ENCODE assay signal across 31 mouse cellular contexts in genomic region chr16:60232982-60233381, GRCm38 (mm10).
DNase-seq lines count a peak whose midpoint lies in the region; ATAC-seq and TF ChIP-seq lines count a peak whose summit lies in the region.
"Had no signal": no experiment of that assay in that cellular context is flagged by ENCODE, and none has a peak within 500 bp of the region (broad histone marks: within the 10 kb centered on the region; RNA-seq: fewer than 3 reads in every experiment).

No protein-coding gene starts in this region.

- peak in 1 of 2 experiments; percentile 44 for DNase-seq in layer of hippocampus, adult 2 months (ENCODE audit: low spot score in 2 of 2)
- no peak for DNase-seq in layer of hippocampus, postnatal 10 days (ENCODE audit: low spot score in 2 of 2)
- peak; percentile 2 for DNase-seq in ovary, postnatal 14 days (ENCODE audit: low spot score)
- no peak for DNase-seq in ovary, postnatal 10 days (ENCODE audit: low spot score)
- DNase-seq: adrenal gland, adult 8-10 months; B cell, adult 2 months; cerebellum, adult 8-10 months; cerebellum, postnatal 36 days; gastrocnemius, adult 2 months; gastrocnemius, postnatal 36 days; heart, adult 2 months; heart, postnatal 4 days; kidney, adult 18-20 months; kidney, postnatal 25 days; lung, embryonic 14.5 days; lung, postnatal 14 days; midbrain, embryonic 14.5 days; right cerebral cortex, postnatal 4 days; thymus, adult 18-20 months; thymus, postnatal 25 days had no signal

- H3K4me2 ChIP-seq in intestine, embryonic 15.5 days (replicated peaks) = no peak overlapping the region
- H3K4me2 ChIP-seq in intestine, postnatal 0 days (replicated peaks; ENCODE audit: low read depth) = no peak overlapping the region
- H3K4me2 ChIP-seq: embryonic facial prominence, embryonic 12.5 days; forebrain, embryonic 13.5 days; heart, embryonic 12.5 days; hindbrain, embryonic 13.5 days; limb, embryonic 15.5 days; liver, embryonic 15.5 days; lung, embryonic 14.5 days had no signal

- no peaks in the 10 kb centered on the region for H3K4me1 ChIP-seq in intestine, embryonic 15.5 days (replicated peaks)
- H3K4me1 ChIP-seq in intestine, postnatal 0 days (replicated peaks; ENCODE audit: control insufficient read depth, insufficient read depth, low read length) = no peaks in the 10 kb centered on the region
- H3K4me1 ChIP-seq: embryonic facial prominence, embryonic 12.5 days; forebrain, embryonic 13.5 days; heart, embryonic 12.5 days; hindbrain, embryonic 13.5 days; limb, embryonic 15.5 days; liver, embryonic 15.5 days had no signal

- peak; percentile 41; the same call in 1 of the 2 replicates for ATAC-seq in intestine, embryonic 15.5 days
- ATAC-seq in intestine, postnatal 0 days = no peak
- ATAC-seq in CD4-positive, CD25-positive, alpha-beta regulatory T cell, adult 4 months = no peak
- ATAC-seq: forebrain, embryonic 13.5 days had no signal

- TF ChIP-seq CTCF in intestine, postnatal 0 days (IDR thresholded peaks at IDR 0.05; ENCODE audit: low read depth) = no peak
- no peak for TF ChIP-seq CTCF in layer of hippocampus, adult 2 months (conservative IDR thresholded peaks at IDR 0.05)

- no peak overlapping the region for H3K27ac ChIP-seq in intestine, embryonic 15.5 days
- H3K27ac ChIP-seq in intestine, postnatal 0 days (ENCODE audit: low read depth, low read length) = no peak overlapping the region
- peak overlapping the region; percentile 72 for H3K27ac ChIP-seq in layer of hippocampus, adult 2 months
- H3K27ac ChIP-seq: embryonic facial prominence, embryonic 12.5 days; forebrain, embryonic 13.5 days; gastrocnemius, adult 2 months; heart, adult 2 months; hindbrain, embryonic 13.5 days; limb, embryonic 15.5 days; liver, embryonic 15.5 days; stomach, postnatal 0 days had no signal

- no peak overlapping the region for H3K4me3 ChIP-seq in intestine, embryonic 15.5 days (replicated peaks)
- H3K4me3 ChIP-seq in intestine, postnatal 0 days (ENCODE audit: low read depth, low read length) = no peak overlapping the region
- no peak overlapping the region for H3K4me3 ChIP-seq in layer of hippocampus, adult 2 months
- H3K4me3 ChIP-seq: embryonic facial prominence, embryonic 12.5 days; forebrain, embryonic 13.5 days; gastrocnemius, adult 2 months; heart, adult 2 months; heart, embryonic 12.5 days; hindbrain, embryonic 13.5 days; limb, embryonic 15.5 days; liver, embryonic 15.5 days had no signal

- H3K9me3 ChIP-seq in intestine, embryonic 15.5 days = no peaks in the 10 kb centered on the region
- no peaks in the 10 kb centered on the region for H3K9me3 ChIP-seq in intestine, postnatal 0 days (ENCODE audit: control insufficient read depth)
- H3K9me3 ChIP-seq: embryonic facial prominence, embryonic 12.5 days; forebrain, embryonic 13.5 days; heart, embryonic 12.5 days; hindbrain, embryonic 13.5 days; limb, embryonic 15.5 days; liver, embryonic 15.5 days had no signal

- no peaks in the 10 kb centered on the region for H3K36me3 ChIP-seq in intestine, embryonic 15.5 days
- H3K36me3 ChIP-seq in intestine, postnatal 0 days (ENCODE audit: control insufficient read depth, insufficient read depth) = no peaks in the 10 kb centered on the region
- H3K36me3 ChIP-seq: embryonic facial prominence, embryonic 12.5 days; heart, embryonic 12.5 days; hindbrain, embryonic 13.5 days; limb, embryonic 15.5 days; liver, embryonic 15.5 days had no signal

- no peak overlapping the region for H3K9ac ChIP-seq in intestine, embryonic 15.5 days
- H3K9ac ChIP-seq in intestine, postnatal 0 days (ENCODE audit: low read depth, low read length) = no peak overlapping the region
- H3K9ac ChIP-seq: embryonic facial prominence, embryonic 12.5 days; forebrain, embryonic 13.5 days; heart, embryonic 12.5 days; hindbrain, embryonic 13.5 days; limb, embryonic 15.5 days; liver, embryonic 15.5 days; lung, embryonic 14.5 days had no signal

- H3K27me3 ChIP-seq in intestine, embryonic 15.5 days (replicated peaks) = no peaks in the 10 kb centered on the region
- no peaks in the 10 kb centered on the region for H3K27me3 ChIP-seq in intestine, postnatal 0 days (replicated peaks; ENCODE audit: control insufficient read depth, insufficient read depth, low read length)
- H3K27me3 ChIP-seq: CH12.LX; embryonic facial prominence, embryonic 12.5 days; forebrain, embryonic 13.5 days; heart, embryonic 12.5 days; hindbrain, embryonic 13.5 days; limb, embryonic 15.5 days; liver, embryonic 15.5 days had no signal

- 72% methylated on average over 2 of the region's 2 CpGs for WGBS in intestine, embryonic 15.5 days
- WGBS in intestine, postnatal 0 days = 79% methylated on average over 2 of the region's 2 CpGs
